Mouse (Mus musculus) embryonic facial prominence, embryonic 12.5 days (tissue): ENCODE measurements around the gene Cep104. TPM values are rescaled to one million over a fixed set of nuclear protein-coding genes. Genes with fewer than 3 reads are reported as not detected.

ENCODE experiments used
- ATAC-seq: fragments of 200-750 bp; cut with Nextera tagmentation; 2 replicates; pipeline ENCODE4 v1.8.0; 2017; ENCODE audit not compliant: insufficient number of reproducible peaks, insufficient read depth, low FRiP score, low TSS enrichment
- H3K27ac ChIP-seq: fragments of 300-500 bp; sonication (generic); 2 replicates; pipeline ENCODE4 v1.5.1; 2016; ENCODE audit warnings: mild to moderate bottlenecking
- H3K27me3 ChIP-seq: fragments of 300-500 bp; sonication (generic); 2 replicates; pipeline ENCODE4 v1.6.1; 2016; ENCODE audit warnings: mild to moderate bottlenecking, moderate library complexity
- H3K36me3 ChIP-seq: fragments of 300-500 bp; sonication (generic); 2 replicates; pipeline ENCODE4 v1.6.1; 2016; ENCODE audit warnings: mild to moderate bottlenecking
- H3K4me1 ChIP-seq: fragments of 300-500 bp; sonication (generic); 2 replicates; pipeline ENCODE4 v1.6.1; 2016
- H3K4me2 ChIP-seq: fragments of 300-500 bp; sonication (generic); replicated peaks from 2 replicates; pipeline ENCODE4 v1.6.1; 2016; ENCODE audit warnings: mild to moderate bottlenecking, moderate library complexity
- H3K4me3 ChIP-seq: fragments of 300-500 bp; sonication (generic); 2 replicates; pipeline ENCODE4 v1.5.1; 2016; ENCODE audit warnings: mild to moderate bottlenecking
- H3K9ac ChIP-seq: fragments of 300-500 bp; sonication (generic); 2 replicates; pipeline ENCODE4 v1.6.1; 2016; ENCODE audit warnings: mild to moderate bottlenecking, moderate library complexity
- H3K9me3 ChIP-seq: fragments of 300-500 bp; sonication (generic); 2 replicates; pipeline ENCODE4 v1.6.1; 2016; ENCODE audit warnings: mild to moderate bottlenecking, moderate library complexity
- WGBS: fragments of 180-500 bp; shearing (Covaris S2); methylation state at CpG from one replicate; pipeline ENCODE4 v1.1.7; 2016; 5-methylcytosine and 5-hydroxymethylcytosine counted together
- polyA plus RNA-seq: library from polyadenylated mRNA; unstranded; fragments of >200 nt; fragmentation: Nextera tagmentation; extraction: Ambion mirVana; gene quantifications from 2 replicates; pipeline ENCODE4 v1.2.1, GENCODE M21; 2016

Cep104 gene
- polyA plus RNA-seq, 1 experiment from 2014 or later, result 19.2 TPM

DNA sequence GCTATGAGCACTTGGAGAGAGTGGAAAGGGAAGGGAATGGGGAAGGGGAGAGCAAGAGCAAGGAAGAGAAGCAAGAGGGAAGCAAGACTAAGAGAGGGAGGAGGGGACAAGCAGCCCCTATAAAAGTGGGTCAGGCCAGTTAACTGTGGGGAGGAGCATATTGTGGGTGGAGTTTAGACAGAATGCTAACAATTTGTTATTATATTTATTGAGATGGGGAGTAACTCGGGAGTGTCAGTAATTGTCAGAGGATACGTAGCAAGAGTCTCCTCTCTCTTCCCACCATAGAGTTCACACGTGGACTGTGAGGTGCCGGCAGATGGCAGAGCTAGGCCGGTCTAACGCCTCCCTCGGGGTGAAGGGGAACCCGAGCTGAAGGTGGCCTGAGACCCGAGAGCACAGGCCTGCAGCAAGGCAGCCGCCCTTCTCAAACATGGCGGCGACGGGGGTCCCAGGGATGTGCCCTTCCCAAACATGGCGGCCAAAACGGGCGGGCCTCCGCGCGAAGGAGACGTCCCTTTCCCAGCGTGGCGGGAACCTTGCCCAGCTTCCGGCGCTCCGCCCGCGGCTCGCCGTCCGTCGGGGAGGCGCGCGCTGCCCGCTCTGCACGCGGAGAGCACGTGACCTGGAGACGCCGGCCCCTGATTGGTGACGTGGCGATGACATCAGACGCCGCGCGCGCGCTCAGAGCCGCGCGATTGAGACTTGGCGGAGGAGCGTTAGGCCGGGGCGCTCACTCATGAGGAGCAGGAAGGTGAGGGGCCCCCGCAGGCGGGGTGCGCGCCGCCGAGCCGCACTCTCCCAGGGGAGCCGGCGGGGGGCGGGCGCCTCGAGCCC lies 18.2 kb upstream of the Cep104 start, which contains the start of gene A430005L14Rik:
TSS of gene A430005L14Rik (plus strand) at position 669 of the 837 bp plus-strand sequence.
- Histone ChIP-seq H3K9ac (peak within 1 kb of the TSS; percentile 91), H3K27me3 (0 out of 2 replicates have a peak, but pooled peaks cover 5% of the 10 kb centered on the region), H3K9me3 (no peaks in the 10 kb centered on the region), H3K4me3 (peak within 1 kb of the TSS; percentile 84), H3K36me3 (peaks cover 23% of the 10 kb centered on the region), H3K27ac (peak within 1 kb of the TSS; percentile 94), H3K4me2 (peak within 1 kb of the TSS; percentile 81), H3K4me1 (peaks cover 15% of the 10 kb centered on the region; the same call in 1 of the 2 replicates)
- ATAC-seq, result peak; percentile 93
- 2% methylated on average over 66 of the region's 67 CpGs for WGBS

DNA sequence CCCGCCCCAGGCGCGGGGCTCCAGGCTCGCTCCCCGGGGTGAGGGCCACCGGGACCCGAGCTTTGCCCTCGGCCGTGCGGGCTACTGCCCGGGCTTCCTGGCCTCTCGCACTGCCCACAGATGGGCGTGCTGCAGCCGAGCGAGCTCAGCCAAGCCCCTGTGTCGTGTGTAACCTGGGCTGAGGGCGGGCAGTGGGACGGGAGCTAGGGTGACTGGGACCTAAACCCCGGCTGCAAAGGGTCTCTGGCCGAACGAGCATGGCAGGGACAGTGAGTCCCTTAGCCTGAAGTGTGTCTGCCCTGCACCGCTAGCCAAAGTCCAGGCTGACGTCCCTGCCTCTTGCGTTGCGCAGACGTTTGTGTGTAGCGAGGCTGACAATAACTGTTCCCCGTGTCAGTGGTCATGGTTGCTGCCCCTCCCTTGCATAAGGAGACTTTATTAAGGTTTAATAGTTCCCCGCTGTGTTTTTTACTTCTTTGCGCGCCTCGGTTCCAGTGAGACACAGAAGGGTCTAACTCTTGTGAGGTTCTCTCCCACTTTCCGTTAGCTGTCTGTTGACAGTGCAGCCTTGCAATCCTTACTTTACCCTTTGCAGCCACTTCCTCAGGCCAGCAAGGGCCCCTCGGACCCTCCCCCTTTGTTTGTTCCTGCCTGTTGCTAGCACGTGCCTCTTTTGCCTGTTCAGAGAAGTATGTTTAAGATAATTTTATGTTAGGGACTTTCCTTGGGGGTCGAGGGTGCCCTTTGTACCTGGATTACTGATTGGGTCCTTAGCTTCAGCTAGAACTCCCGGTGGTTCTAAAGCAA lies 17.3 kb upstream of the Cep104 start:
- under 1% methylated on average over 37 of the region's 37 CpGs for WGBS
- H3K4me2 ChIP-seq, result peak overlapping the region; percentile 81
- ATAC-seq, result peak; percentile 49; the same call in 1 of the 2 replicates
- H3K4me3 ChIP-seq, result peak overlapping the region; percentile 84
- peak overlapping the region; percentile 94 for H3K27ac ChIP-seq
- 0 out of 2 replicates have a peak, but pooled peaks cover 5% of the 10 kb centered on the region for H3K27me3 ChIP-seq
- peak overlapping the region; percentile 91 for H3K9ac ChIP-seq
- H3K4me1 ChIP-seq, result peaks cover 11% of the 10 kb centered on the region; the same call in 1 of the 2 replicates
- no peaks in the 10 kb centered on the region for H3K9me3 ChIP-seq
- H3K36me3 ChIP-seq, result peaks cover 32% of the 10 kb centered on the region

DNA sequence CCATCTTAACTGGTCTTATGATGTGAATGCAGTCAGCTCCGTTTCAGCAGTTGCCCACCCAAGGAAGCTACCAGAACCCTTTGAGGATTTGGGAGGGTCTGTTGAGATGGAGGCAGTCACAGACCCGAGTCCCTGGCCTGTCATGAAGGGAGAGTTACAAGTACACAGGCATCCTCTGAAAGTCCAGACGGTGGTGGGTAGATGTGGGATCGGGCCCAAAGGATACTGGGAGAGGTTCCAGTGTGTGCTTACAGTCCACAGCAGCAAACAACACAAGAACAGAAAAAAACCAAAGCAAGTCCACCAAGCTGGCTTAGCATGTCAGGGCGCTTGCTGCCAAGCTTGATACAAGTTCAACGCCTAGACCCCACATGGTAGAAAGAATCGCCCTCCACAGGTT lies 12.4 kb upstream of the Cep104 start:
- Histone ChIP-seq H3K4me3 (no peak overlapping the region), H3K9me3 (no peaks in the 10 kb centered on the region), H3K27ac (no peak overlapping the region), H3K9ac (no peak overlapping the region), H3K36me3 (peaks cover 75% of the 10 kb centered on the region), H3K27me3 (no peaks in the 10 kb centered on the region), H3K4me2 (no peak overlapping the region), H3K4me1 (peaks cover 7% of the 10 kb centered on the region; the same call in 1 of the 2 replicates)
- ATAC-seq, result no peak
- WGBS, result 78% methylated on average over 7 of the region's 7 CpGs

DNA sequence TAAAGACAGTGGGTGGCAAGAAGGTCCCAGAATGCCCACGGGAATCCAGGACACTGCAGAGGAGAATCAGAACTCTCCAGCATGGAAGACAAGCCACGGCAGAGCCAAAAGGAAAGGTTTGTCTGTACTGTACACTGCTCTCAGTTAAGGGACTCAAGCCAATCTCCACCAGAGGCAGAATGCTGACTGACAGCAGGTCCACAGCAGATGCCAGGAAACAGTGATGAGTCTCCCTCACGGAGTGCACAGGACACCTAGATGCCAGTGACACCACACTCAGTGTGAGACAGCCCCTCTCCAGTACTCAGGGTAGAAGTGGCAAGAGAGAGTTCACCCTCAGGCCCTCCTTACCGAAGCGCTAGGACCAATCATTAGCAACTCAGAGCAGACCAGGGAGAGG lies 8.3 kb upstream of the Cep104 start:
- WGBS, result 82% methylated on average over 5 of the region's 5 CpGs
- H3K36me3 ChIP-seq, result peaks cover 84% of the 10 kb centered on the region
- H3K4me3 ChIP-seq, result no peak overlapping the region
- H3K27ac ChIP-seq, result no peak overlapping the region
- no peaks in the 10 kb centered on the region for H3K9me3 ChIP-seq
- H3K9ac ChIP-seq, result no peak overlapping the region
- H3K27me3 ChIP-seq, result no peaks in the 10 kb centered on the region
- no peaks in the 10 kb centered on the region for H3K4me1 ChIP-seq
- no peak for ATAC-seq
- H3K4me2 ChIP-seq, result no peak overlapping the region

DNA sequence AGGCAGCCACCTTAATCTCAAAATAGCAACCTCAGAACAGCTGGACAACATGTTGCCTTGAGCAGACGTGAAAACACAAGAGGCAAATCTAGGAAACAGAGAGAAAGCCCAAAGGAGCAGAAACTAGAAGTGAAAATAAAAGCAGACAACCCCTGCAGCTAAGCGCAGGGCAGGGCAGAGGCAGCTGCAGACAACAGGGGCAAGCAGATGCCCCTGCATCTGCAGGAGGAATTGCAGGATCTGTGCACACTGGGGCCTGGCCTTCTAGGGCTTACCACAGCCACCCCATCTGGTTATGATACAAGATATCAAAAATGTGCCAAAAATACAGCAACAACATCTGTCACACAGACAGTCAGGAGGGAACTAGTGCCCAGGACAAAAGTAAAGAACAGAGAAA lies 7.4 kb upstream of the Cep104 start:
- H3K4me1 ChIP-seq, result no peaks in the 10 kb centered on the region
- peaks cover 76% of the 10 kb centered on the region for H3K36me3 ChIP-seq
- no peaks in the 10 kb centered on the region for H3K9me3 ChIP-seq
- no peak overlapping the region for H3K27ac ChIP-seq
- no peaks in the 10 kb centered on the region for H3K27me3 ChIP-seq
- no peak overlapping the region for H3K4me2 ChIP-seq
- ATAC-seq, result no peak
- H3K9ac ChIP-seq, result no peak overlapping the region
- 83% methylated on average over 2 of the region's 2 CpGs for WGBS
- H3K4me3 ChIP-seq, result no peak overlapping the region

DNA sequence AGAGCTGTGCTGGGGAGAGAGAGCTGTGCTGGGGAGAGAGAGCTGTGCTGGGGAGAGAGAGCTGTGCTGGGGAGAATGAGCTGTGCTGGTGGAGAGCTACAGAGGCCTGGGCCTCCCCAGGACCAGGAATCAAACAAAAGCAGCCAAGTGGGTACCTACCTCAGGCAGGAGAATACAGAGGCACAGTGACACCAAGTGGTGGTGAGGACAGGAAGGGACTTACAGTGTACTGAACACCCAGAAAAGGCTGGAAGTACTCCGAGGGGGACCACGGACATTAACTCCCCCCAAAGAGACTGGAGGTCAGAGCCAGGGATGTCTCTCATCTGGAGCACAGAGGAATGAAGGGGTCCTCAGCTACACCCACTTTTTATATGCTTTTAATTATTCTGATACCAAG lies 6.9 kb upstream of the Cep104 start:
- H3K27me3 ChIP-seq, result no peaks in the 10 kb centered on the region
- H3K4me2 ChIP-seq, result no peak overlapping the region
- 72% methylated on average over 2 of the region's 2 CpGs for WGBS
- H3K4me3 ChIP-seq, result no peak overlapping the region
- H3K9ac ChIP-seq, result no peak overlapping the region
- ATAC-seq, result no peak
- H3K4me1 ChIP-seq, result no peaks in the 10 kb centered on the region
- H3K36me3 ChIP-seq, result peaks cover 71% of the 10 kb centered on the region
- no peaks in the 10 kb centered on the region for H3K9me3 ChIP-seq
- H3K27ac ChIP-seq, result no peak overlapping the region

DNA sequence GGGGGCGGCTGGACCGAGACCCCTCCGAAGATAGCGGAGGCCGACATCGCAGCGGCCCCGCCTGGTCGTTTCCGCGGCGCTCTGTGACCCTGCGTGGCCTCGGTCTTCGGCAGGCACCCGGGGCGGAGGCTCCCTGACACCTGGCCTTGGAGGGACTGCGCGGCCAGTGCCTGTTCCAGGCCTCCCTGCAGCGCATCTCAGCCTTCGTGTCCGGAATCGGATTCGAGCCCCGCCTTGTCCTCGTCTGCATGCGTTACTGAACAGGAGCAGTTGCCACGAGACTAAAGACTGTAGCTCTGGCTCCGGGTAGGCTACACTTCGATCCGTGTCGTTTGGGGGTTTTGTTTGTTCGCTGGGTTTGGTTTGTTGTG lies 283 bp downstream of the Cep104 start:
- no peak; the same call in 1 of the 2 replicates for ATAC-seq
- peaks cover 14% of the 10 kb centered on the region for H3K4me1 ChIP-seq
- no peaks in the 10 kb centered on the region for H3K9me3 ChIP-seq
- peaks cover 32% of the 10 kb centered on the region for H3K36me3 ChIP-seq
- under 1% methylated on average over 33 of the region's 33 CpGs for WGBS
- H3K27me3 ChIP-seq, result no peaks in the 10 kb centered on the region
- H3K9ac ChIP-seq, result peak overlapping the region; percentile 89
- H3K27ac ChIP-seq, result peak overlapping the region; percentile 60
- peak overlapping the region; percentile 94 for H3K4me2 ChIP-seq
- peak overlapping the region; percentile 95 for H3K4me3 ChIP-seq

DNA sequence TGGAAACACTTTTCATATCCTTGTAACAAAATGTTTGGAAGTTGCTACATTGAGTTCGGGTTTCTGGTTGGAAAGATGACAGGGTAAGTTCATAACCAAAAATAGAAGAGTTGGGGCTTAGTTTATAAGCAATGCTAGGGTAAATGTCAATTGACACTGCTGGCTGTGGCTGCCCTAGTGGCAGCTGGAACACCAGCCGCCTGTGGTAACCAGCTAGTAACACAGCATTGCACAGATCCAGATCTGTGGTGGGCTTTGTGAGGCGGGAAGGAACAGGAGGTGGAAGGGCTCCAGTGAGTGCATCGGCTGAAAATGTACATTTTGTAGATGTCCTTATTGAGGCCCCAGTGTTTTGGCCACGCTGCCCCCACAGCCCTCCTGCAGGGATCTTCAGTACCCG lies 774 bp downstream of the Cep104 start:
- H3K4me3 ChIP-seq, result peak overlapping the region; percentile 95
- peaks cover 33% of the 10 kb centered on the region for H3K36me3 ChIP-seq
- no peaks in the 10 kb centered on the region for H3K9me3 ChIP-seq
- no peak overlapping the region for H3K27ac ChIP-seq
- H3K27me3 ChIP-seq, result no peaks in the 10 kb centered on the region
- peaks cover 14% of the 10 kb centered on the region for H3K4me1 ChIP-seq
- H3K4me2 ChIP-seq, result peak overlapping the region; percentile 94
- ATAC-seq, result no peak
- peak overlapping the region; percentile 89 for H3K9ac ChIP-seq
- 42% methylated on average over 6 of the region's 6 CpGs for WGBS

DNA sequence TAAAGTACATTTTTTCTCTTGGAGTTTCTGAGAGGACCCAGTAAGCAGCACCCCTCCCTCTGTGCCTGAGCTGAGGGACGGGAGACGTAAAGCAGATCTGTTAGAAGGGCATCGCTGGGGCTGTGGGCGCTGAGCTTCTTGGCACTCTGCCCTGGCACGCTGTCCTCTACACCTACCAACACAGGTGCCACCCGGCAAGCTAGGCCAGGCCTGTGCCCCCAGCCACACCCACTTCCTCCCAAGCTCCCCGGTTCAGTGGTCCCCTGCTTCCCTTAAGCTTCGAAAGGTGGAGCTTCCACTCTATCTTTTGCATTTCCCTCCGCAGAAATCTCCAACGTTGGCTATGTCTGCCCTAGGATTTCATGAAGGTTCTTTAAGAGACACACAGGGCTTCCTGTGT lies 4.2 kb downstream of the Cep104 start:
- H3K27ac ChIP-seq, result no peak overlapping the region
- WGBS, result 92% methylated on average over 10 of the region's 10 CpGs
- ATAC-seq, result no peak
- H3K4me1 ChIP-seq, result peaks cover 7% of the 10 kb centered on the region
- no peak overlapping the region for H3K4me2 ChIP-seq
- H3K36me3 ChIP-seq, result peaks cover 55% of the 10 kb centered on the region
- no peak overlapping the region for H3K9ac ChIP-seq
- no peak overlapping the region for H3K4me3 ChIP-seq
- no peaks in the 10 kb centered on the region for H3K27me3 ChIP-seq
- H3K9me3 ChIP-seq, result no peaks in the 10 kb centered on the region

DNA sequence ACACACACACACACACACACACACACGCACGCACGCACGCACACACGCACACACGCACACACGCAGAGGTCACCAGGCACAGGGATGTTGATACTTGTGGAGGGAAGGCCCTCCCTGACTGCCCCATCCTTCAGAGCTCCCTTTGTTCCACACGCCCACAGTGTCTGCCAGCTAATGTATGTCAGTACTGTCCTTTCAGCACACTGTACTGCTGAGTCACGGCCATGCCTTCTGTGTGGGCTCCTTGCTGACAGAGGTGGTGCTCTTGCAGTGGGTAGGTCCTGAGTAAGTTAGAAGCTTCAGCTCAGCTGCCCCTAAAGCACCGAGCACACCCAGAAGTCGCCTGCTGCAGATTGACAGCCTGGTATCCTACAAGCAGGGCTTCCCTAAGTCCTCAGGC lies 5.5 kb downstream of the Cep104 start:
- H3K9me3 ChIP-seq, result no peaks in the 10 kb centered on the region
- 88% methylated on average over 11 of the region's 11 CpGs for WGBS
- H3K9ac ChIP-seq, result no peak overlapping the region
- no peaks in the 10 kb centered on the region for H3K27me3 ChIP-seq
- peaks cover 67% of the 10 kb centered on the region for H3K36me3 ChIP-seq
- no peak overlapping the region for H3K27ac ChIP-seq
- H3K4me3 ChIP-seq, result no peak overlapping the region
- peaks cover 7% of the 10 kb centered on the region for H3K4me1 ChIP-seq
- no peak overlapping the region for H3K4me2 ChIP-seq
- no peak for ATAC-seq

DNA sequence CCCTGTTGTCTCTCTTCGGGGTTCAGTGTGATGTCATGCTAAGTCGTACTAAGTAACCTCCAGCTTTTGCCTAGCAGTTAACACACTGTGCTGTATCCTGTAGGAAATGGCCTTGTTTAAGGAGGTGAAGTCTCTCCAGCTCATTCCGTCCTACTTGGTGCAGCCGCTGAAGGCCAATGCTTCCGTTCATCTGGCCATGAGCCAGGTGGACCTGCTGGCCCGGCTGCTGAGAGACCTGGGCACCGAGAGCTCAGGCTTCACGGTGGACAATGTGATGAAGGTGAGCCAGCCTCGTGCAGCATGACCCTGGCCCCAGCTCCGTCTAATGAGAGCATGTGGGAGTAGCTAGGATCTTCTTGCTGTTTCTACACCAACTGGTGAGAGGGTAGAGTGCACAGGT lies 17.7 kb downstream of the Cep104 start:
- Histone ChIP-seq H3K4me3 (no peak overlapping the region), H3K4me2 (no peak overlapping the region), H3K27me3 (no peaks in the 10 kb centered on the region), H3K27ac (no peak overlapping the region), H3K4me1 (no peaks in the 10 kb centered on the region), H3K9ac (no peak overlapping the region), H3K36me3 (peaks cover 91% of the 10 kb centered on the region), H3K9me3 (no peaks in the 10 kb centered on the region)
- ATAC-seq, result no peak
- WGBS, result 92% methylated on average over 10 of the region's 10 CpGs
